ENCODE assay signal across 25 mouse cellular contexts in genomic region chr14:83648643-83649042, GRCm38 (mm10).
DNase-seq lines count a peak whose midpoint lies in the region; ATAC-seq and TF ChIP-seq lines count a peak whose summit lies in the region.
"Had no signal": no experiment of that assay in that cellular context is flagged by ENCODE, and none has a peak within 500 bp of the region (broad histone marks: within the 10 kb centered on the region; RNA-seq: fewer than 3 reads in every experiment).

No protein-coding gene starts in this region.

- no peaks in the 10 kb centered on the region for H3K9me3 ChIP-seq in midbrain, embryonic 11.5 days (ENCODE audit: control insufficient read depth, low read length)
- H3K9me3 ChIP-seq in midbrain, postnatal 0 days (ENCODE audit: low read length) = no peaks in the 10 kb centered on the region
- no peaks in the 10 kb centered on the region for H3K9me3 ChIP-seq in G1E (replicated peaks)
- H3K9me3 ChIP-seq in heart, embryonic 11.5 days (replicated peaks; ENCODE audit: control insufficient read depth, low read length) = no peaks in the 10 kb centered on the region
- H3K9me3 ChIP-seq: embryonic facial prominence, embryonic 13.5 days; embryonic facial prominence, embryonic 15.5 days; forebrain, embryonic 10.5 days; forebrain, embryonic 12.5 days had no signal

- no peak overlapping the region for H3K4me3 ChIP-seq in midbrain, embryonic 11.5 days (ENCODE audit: low read depth, low read length)
- no peak overlapping the region for H3K4me3 ChIP-seq in midbrain, postnatal 0 days (ENCODE audit: low read depth, low read length)
- no peak overlapping the region for H3K4me3 ChIP-seq in G1E (ENCODE audit: low read depth, low read length)
- H3K4me3 ChIP-seq in heart, embryonic 11.5 days (ENCODE audit: low read depth, low read length) = no peak overlapping the region
- H3K4me3 ChIP-seq: embryonic facial prominence, embryonic 13.5 days; embryonic facial prominence, embryonic 15.5 days; erythroblast, embryonic 14.5 days; forebrain, embryonic 10.5 days; forebrain, embryonic 12.5 days had no signal

- no peak for ATAC-seq in midbrain, embryonic 11.5 days (ENCODE audit: low FRiP score)
- ATAC-seq in midbrain, postnatal 0 days (ENCODE audit: low FRiP score) = no peak
- ATAC-seq in G1E (ENCODE audit: extremely low read depth, insufficient number of reproducible peaks, low FRiP score, poor library complexity, severe bottlenecking) = peak; percentile 61
- no peak for ATAC-seq in heart, embryonic 11.5 days (replicated peaks; ENCODE audit: insufficient number of reproducible peaks, low FRiP score, low TSS enrichment)
- ATAC-seq: activated CD4-positive, CD25-positive, alpha-beta regulatory T cell, adult 4 months; CD4-positive, CD25-positive, alpha-beta regulatory T cell, adult 4 months; forebrain, embryonic 14.5 days; forebrain, embryonic 16.5 days; Patski had no signal

- no peaks in the 10 kb centered on the region for H3K4me1 ChIP-seq in midbrain, embryonic 11.5 days (ENCODE audit: control insufficient read depth, insufficient read depth, low read length)
- H3K4me1 ChIP-seq in midbrain, postnatal 0 days (ENCODE audit: insufficient read depth, low read length) = no peaks in the 10 kb centered on the region
- no peaks in the 10 kb centered on the region; the same call in 1 of the 2 replicates for H3K4me1 ChIP-seq in G1E (ENCODE audit: insufficient read depth, low read depth, low read length)
- no peaks in the 10 kb centered on the region for H3K4me1 ChIP-seq in heart, embryonic 11.5 days (ENCODE audit: control insufficient read depth, insufficient read depth, low read length)
- H3K4me1 ChIP-seq: embryonic facial prominence, embryonic 13.5 days; embryonic facial prominence, embryonic 15.5 days; forebrain, embryonic 10.5 days; forebrain, embryonic 12.5 days had no signal

- H3K36me3 ChIP-seq in midbrain, embryonic 11.5 days (ENCODE audit: control insufficient read depth, insufficient read depth, low read length) = no peaks in the 10 kb centered on the region
- H3K36me3 ChIP-seq in midbrain, postnatal 0 days (ENCODE audit: insufficient read depth, low read length) = no peaks in the 10 kb centered on the region
- H3K36me3 ChIP-seq in G1E (replicated peaks) = no peaks in the 10 kb centered on the region
- no peaks in the 10 kb centered on the region for H3K36me3 ChIP-seq in heart, embryonic 11.5 days (ENCODE audit: control insufficient read depth, insufficient read depth, low read length)
- H3K36me3 ChIP-seq: embryonic facial prominence, embryonic 13.5 days; embryonic facial prominence, embryonic 15.5 days; forebrain, embryonic 10.5 days; forebrain, embryonic 12.5 days had no signal

- H3K27me3 ChIP-seq in midbrain, embryonic 11.5 days (ENCODE audit: control insufficient read depth, insufficient read depth, low read length) = no peaks in the 10 kb centered on the region
- H3K27me3 ChIP-seq in midbrain, postnatal 0 days (ENCODE audit: insufficient read depth, low read length) = no peaks in the 10 kb centered on the region
- no peaks in the 10 kb centered on the region for H3K27me3 ChIP-seq in G1E (ENCODE audit: insufficient read depth, low read length)
- H3K27me3 ChIP-seq in heart, embryonic 11.5 days (ENCODE audit: control insufficient read depth, insufficient read depth, low read length) = no peaks in the 10 kb centered on the region
- H3K27me3 ChIP-seq: CH12.LX; embryonic facial prominence, embryonic 13.5 days; embryonic facial prominence, embryonic 15.5 days; forebrain, embryonic 12.5 days; Patski had no signal

- no peak for TF ChIP-seq CTCF in midbrain, postnatal 0 days (IDR thresholded peaks at IDR 0.05)
- TF ChIP-seq CTCF in G1E (IDR thresholded peaks at IDR 0.05; ENCODE audit: low read depth, low read length) = no peak

- no peak overlapping the region for H3K4me2 ChIP-seq in midbrain, embryonic 11.5 days
- H3K4me2 ChIP-seq in midbrain, postnatal 0 days (ENCODE audit: low read depth, low read length, poor library complexity, severe bottlenecking) = no peak overlapping the region
- no peak overlapping the region for H3K4me2 ChIP-seq in heart, embryonic 11.5 days
- H3K4me2 ChIP-seq: embryonic facial prominence, embryonic 13.5 days; embryonic facial prominence, embryonic 15.5 days; forebrain, embryonic 12.5 days had no signal

- peak; percentile 33 for DNase-seq in midbrain, embryonic 11.5 days (ENCODE audit: low spot score, missing footprints)
- no peak for DNase-seq in midbrain, postnatal 0 days (ENCODE audit: low spot score)
- DNase-seq in G1E (ENCODE audit: low spot score) = no peak
- no peak for DNase-seq in right cerebral cortex, postnatal 14 days
- DNase-seq: adrenal gland, adult 8-10 months; adrenal gland, postnatal 14 days; adrenal gland, postnatal 36 days; cerebellum, adult 11-12 months; cerebellum, adult 2 months; cerebellum, adult 9-11 months; cerebellum, postnatal 14 days; cerebellum, postnatal 36 days; embryo, embryonic 11 days had no signal

- 85% methylated on average over 2 of the region's 2 CpGs for WGBS in midbrain, embryonic 11.5 days
- 84% methylated on average over 2 of the region's 2 CpGs for WGBS in midbrain, postnatal 0 days
- whole genome bisulfite sequencing in heart, embryonic 11.5 days (ENCODE audit: insufficient replicate concordance) = 69% methylated on average over 2 of the region's 2 CpGs

- no peak overlapping the region for H3K9ac ChIP-seq in midbrain, embryonic 11.5 days (ENCODE audit: low read length)
- no peak overlapping the region for H3K9ac ChIP-seq in midbrain, postnatal 0 days (replicated peaks; ENCODE audit: low read length, poor library complexity, severe bottlenecking)
- H3K9ac ChIP-seq in heart, embryonic 11.5 days (ENCODE audit: low read depth, low read length) = no peak overlapping the region
- H3K9ac ChIP-seq: embryonic facial prominence, embryonic 13.5 days; embryonic facial prominence, embryonic 15.5 days; forebrain, embryonic 12.5 days had no signal

- H3K27ac ChIP-seq in midbrain, embryonic 11.5 days (ENCODE audit: low read depth, low read length) = no peak overlapping the region
- H3K27ac ChIP-seq in midbrain, postnatal 0 days (ENCODE audit: low read depth, low read length) = no peak overlapping the region
- no peak overlapping the region for H3K27ac ChIP-seq in heart, embryonic 11.5 days (ENCODE audit: low read depth, low read length)
- H3K27ac ChIP-seq: embryonic facial prominence, embryonic 13.5 days; embryonic facial prominence, embryonic 15.5 days; forebrain, embryonic 10.5 days; forebrain, embryonic 12.5 days had no signal
